18 mouse cellular contexts compared by ENCODE assay signal in genomic region chr4:130161349-130161748, GRCm38 (mm10). TPM values are rescaled to one million over a fixed set of nuclear protein-coding genes. Genes with fewer than 3 reads are reported as not detected.
"Had no signal": no experiment of that assay in that cellular context is flagged by ENCODE, and none has a peak within 500 bp of the region (broad histone marks: within the 10 kb centered on the region; RNA-seq: fewer than 3 reads in every experiment).

No protein-coding gene starts in this region.

- H3K4me2 ChIP-seq: liver, embryonic 11.5 days; liver, embryonic 15.5 days; midbrain, embryonic 13.5 days; neural tube, embryonic 12.5 days had no signal

- H3K9ac ChIP-seq: liver, embryonic 15.5 days; midbrain, embryonic 13.5 days; neural tube, embryonic 12.5 days had no signal

- DNase-seq: kidney, postnatal 10 days; kidney, postnatal 4 days; lung, adult 2 months; lung, postnatal 36 days; spleen, adult 18-20 months; thymus, adult 2 months; thymus, postnatal 25 days had no signal

- H3K27ac ChIP-seq: layer of hippocampus, adult 2 months; limb, embryonic 10.5 days; liver, embryonic 15.5 days; midbrain, embryonic 13.5 days; neural tube, embryonic 12.5 days had no signal

- H3K4me3 ChIP-seq: layer of hippocampus, adult 2 months; limb, embryonic 10.5 days; liver, embryonic 15.5 days; midbrain, embryonic 13.5 days; neural tube, embryonic 12.5 days had no signal

- H3K36me3 ChIP-seq: limb, embryonic 10.5 days; midbrain, embryonic 13.5 days; neural tube, embryonic 12.5 days had no signal

- H3K9me3 ChIP-seq: limb, embryonic 10.5 days; liver, embryonic 15.5 days; midbrain, embryonic 13.5 days; neural tube, embryonic 12.5 days had no signal

- ATAC-seq: lung, postnatal 0 days; midbrain, embryonic 13.5 days had no signal

RNA-seq across cellular contexts. Expression of gene Tinagl1, which starts 13.6 kb away (rescaled TPM):
- total RNA-seq: monocyte, adult 5-6 weeks had no signal

RNA-seq across cellular contexts. Expression of gene Hcrtr1, which starts 22.2 kb away (rescaled TPM):
- total RNA-seq: megakaryocyte progenitor cell, adult 5-6 weeks; monocyte, adult 5-6 weeks; neutrophil, adult 5-6 weeks had no signal
- polyA plus RNA-seq: kidney, embryonic 14.5 days; limb, embryonic 10.5 days; liver, embryonic 15.5 days had no signal
